In genomic region chr5:9265586-9266279, GRCm38 (mm10) we compare ENCODE assay signal across 8 mouse cellular contexts. TPM values are rescaled to one million over a fixed set of nuclear protein-coding genes. Genes with fewer than 3 reads are reported as not detected.
DNase-seq lines count a peak whose midpoint lies in the region; ATAC-seq and TF ChIP-seq lines count a peak whose summit lies in the region.

TSS of gene 9330182L06Rik (plus strand) at chr5:9266118.

- no peaks in the 10 kb centered on the region for H3K9me3 ChIP-seq in neural tube, embryonic 11.5 days (ENCODE audit: control insufficient read depth, low read length)
- H3K9me3 ChIP-seq in heart, embryonic 14.5 days (ENCODE audit: control insufficient read depth, low read length), result no peaks in the 10 kb centered on the region
- H3K9me3 ChIP-seq in midbrain, embryonic 15.5 days, result no peaks in the 10 kb centered on the region
- H3K9me3 ChIP-seq in stomach, postnatal 0 days (ENCODE audit: control insufficient read depth, low read length), result no peaks in the 10 kb centered on the region

- peak within 1 kb of the TSS; percentile 70 for H3K9ac ChIP-seq in neural tube, embryonic 11.5 days (ENCODE audit: low read length)
- peak within 1 kb of the TSS; percentile 70 for H3K9ac ChIP-seq in heart, embryonic 14.5 days (ENCODE audit: low read length)
- H3K9ac ChIP-seq in midbrain, embryonic 15.5 days, result peak within 1 kb of the TSS; percentile 80
- H3K9ac ChIP-seq in stomach, postnatal 0 days (ENCODE audit: low read length), result peak within 1 kb of the TSS; percentile 71

- TF ChIP-seq CTCF in stomach, postnatal 0 days (IDR thresholded peaks at IDR 0.05; ENCODE audit: low read depth), result peak; percentile 32; the same call in 1 of the 2 replicates

- peak; percentile 76 for DNase-seq in neural tube, embryonic 11.5 days (ENCODE audit: low spot score)
- no peak for DNase-seq in neural tube, embryonic 10.5 days (ENCODE audit: extremely low spot score, low spot score)
- peak; percentile 26 for DNase-seq in embryo, embryonic 11.5 days (ENCODE audit: low read depth, low spot score)
- peak; percentile 60 for DNase-seq in kidney, postnatal 10 days
- peak; percentile 45 for DNase-seq in liver
- peak; percentile 77 for DNase-seq in stomach, postnatal 0 days (ENCODE audit: low spot score)

- no peak for TF ChIP-seq EP300 in stomach, postnatal 0 days (optimal IDR thresholded peaks at IDR 0.05)

- H3K4me1 ChIP-seq in neural tube, embryonic 11.5 days (ENCODE audit: control insufficient read depth, insufficient read depth, low read length), result no peaks in the 10 kb centered on the region
- no peaks in the 10 kb centered on the region for H3K4me1 ChIP-seq in heart, embryonic 14.5 days (ENCODE audit: control insufficient read depth in 2 of 2, insufficient read depth in 2 of 2, low read length in 2 of 2)
- peaks cover 14% of the 10 kb centered on the region for H3K4me1 ChIP-seq in midbrain, embryonic 15.5 days
- no peaks in the 10 kb centered on the region for H3K4me1 ChIP-seq in stomach, postnatal 0 days (replicated peaks; ENCODE audit: control insufficient read depth, insufficient read depth)

- peak within 1 kb of the TSS; percentile 78 for H3K4me2 ChIP-seq in neural tube, embryonic 11.5 days (ENCODE audit: low read depth)
- peak within 1 kb of the TSS; percentile 93 for H3K4me2 ChIP-seq in heart, embryonic 14.5 days (ENCODE audit: low read length)
- peak within 1 kb of the TSS; percentile 75 for H3K4me2 ChIP-seq in midbrain, embryonic 15.5 days
- H3K4me2 ChIP-seq in stomach, postnatal 0 days (replicated peaks; ENCODE audit: low read depth), result peak within 1 kb of the TSS; percentile 97

- WGBS in neural tube, embryonic 11.5 days, result under 1% methylated on average over 28 of the region's 47 CpGs
- WGBS in heart, embryonic 14.5 days, result under 1% methylated on average over 47 of the region's 47 CpGs
- WGBS in midbrain, embryonic 15.5 days, result under 1% methylated on average over 47 of the region's 47 CpGs
- WGBS in stomach, postnatal 0 days, result 1% methylated on average over 45 of the region's 47 CpGs

- H3K27me3 ChIP-seq in neural tube, embryonic 11.5 days (ENCODE audit: control insufficient read depth, insufficient read depth, low read length), result no peaks in the 10 kb centered on the region
- peaks cover 7% of the 10 kb centered on the region for H3K27me3 ChIP-seq in heart, embryonic 14.5 days (ENCODE audit: control insufficient read depth, insufficient read depth, low read length)
- H3K27me3 ChIP-seq in midbrain, embryonic 15.5 days (replicated peaks), result no peaks in the 10 kb centered on the region
- H3K27me3 ChIP-seq in stomach, postnatal 0 days (ENCODE audit: control insufficient read depth, insufficient read depth, low read length), result no peaks in the 10 kb centered on the region

- peak within 1 kb of the TSS; percentile 71 for H3K4me3 ChIP-seq in neural tube, embryonic 11.5 days (ENCODE audit: low read depth, low read length)
- H3K4me3 ChIP-seq in heart, embryonic 14.5 days (ENCODE audit: control insufficient read depth in 1 of 2, insufficient read depth in 1 of 2, low read depth in 1 of 2, low read length in 2 of 2), result peak within 1 kb of the TSS; percentile 62 to 70
- peak within 1 kb of the TSS; percentile 58 for H3K4me3 ChIP-seq in midbrain, embryonic 15.5 days
- H3K4me3 ChIP-seq in stomach, postnatal 0 days (ENCODE audit: low read depth, low read length), result peak within 1 kb of the TSS; percentile 65

- ATAC-seq in neural tube, embryonic 11.5 days (ENCODE audit: insufficient read depth, low FRiP score, low TSS enrichment), result peak; percentile 88
- peak; percentile 66; the same call in 1 of the 2 replicates for ATAC-seq in heart, embryonic 14.5 days (ENCODE audit: insufficient number of reproducible peaks, insufficient read depth, low FRiP score, low read depth)
- peak; percentile 96 for ATAC-seq in midbrain, embryonic 15.5 days (replicated peaks)
- ATAC-seq in stomach, postnatal 0 days (ENCODE audit: low FRiP score, low TSS enrichment), result peak; percentile 95

- H3K27ac ChIP-seq in neural tube, embryonic 11.5 days (ENCODE audit: low read depth, low read length), result peak within 1 kb of the TSS; percentile 75
- no peak within 1 kb of the TSS for H3K27ac ChIP-seq in heart, embryonic 14.5 days (replicated peaks in 1 of 2; ENCODE audit: control insufficient read depth in 1 of 2, insufficient read depth in 1 of 2, low read depth in 2 of 2, low read length in 2 of 2)
- H3K27ac ChIP-seq in midbrain, embryonic 15.5 days, result peak within 1 kb of the TSS; percentile 95
- H3K27ac ChIP-seq in stomach, postnatal 0 days (replicated peaks), result peak within 1 kb of the TSS; percentile 30

- H3K36me3 ChIP-seq in neural tube, embryonic 11.5 days (ENCODE audit: control insufficient read depth, insufficient read depth, low read length), result no peaks in the 10 kb centered on the region
- H3K36me3 ChIP-seq in heart, embryonic 14.5 days (ENCODE audit: control insufficient read depth, insufficient read depth, low read length), result no peaks in the 10 kb centered on the region
- no peaks in the 10 kb centered on the region for H3K36me3 ChIP-seq in midbrain, embryonic 15.5 days (replicated peaks)
- no peaks in the 10 kb centered on the region for H3K36me3 ChIP-seq in stomach, postnatal 0 days (ENCODE audit: control insufficient read depth, insufficient read depth, low read length)

RNA-seq across cellular contexts. Expression of gene 9330182L06Rik, which starts in this region (rescaled TPM):
- polyA plus RNA-seq in neural tube, embryonic 11.5 days (2014; fragmentation: Nextera tagmentation; extraction: Ambion mirVana), result 10.1 and 10.3 TPM in 2 replicates
- 1.5 and 2.4 TPM in 2 replicates for polyA plus RNA-seq in heart, embryonic 14.5 days (2014; fragmentation: Nextera tagmentation; extraction: Ambion mirVana)
- 19.7 and 21.2 TPM in 2 replicates for polyA plus RNA-seq in midbrain, embryonic 15.5 days (2015; fragmentation: Nextera tagmentation; extraction: Ambion mirVana)
- polyA plus RNA-seq in stomach, postnatal 0 days (2015; fragmentation: Nextera tagmentation; extraction: Ambion mirVana), result 2.3 and 2.7 TPM in 2 replicates

Comparison
In these comparisons a context has a peak if more than half of its experiments do, and no peak if none do; other contexts are left out.
1. H3K27ac ChIP-seq: peak in neural tube, embryonic 11.5 days (single experiment), midbrain, embryonic 15.5 days (single experiment) and stomach, postnatal 0 days (single experiment); none in heart, embryonic 14.5 days (0 of 2).
2. Peak in every context shown above with its lines, with median percentiles within 50 percentile points of each other: ATAC-seq, H3K4me2 ChIP-seq, H3K4me3 ChIP-seq and H3K9ac ChIP-seq.